Comparison of ENCODE assay signal across 14 mouse cellular contexts in genomic region chr7:74361677-74362076, GRCm38 (mm10).
"Had no signal": no experiment of that assay in that cellular context is flagged by ENCODE, and none has a peak within 500 bp of the region (broad histone marks: within the 10 kb centered on the region; RNA-seq: fewer than 3 reads in every experiment).

No protein-coding gene starts in this region.

- H3K27me3 ChIP-seq: liver, embryonic 15.5 days; neural tube, embryonic 15.5 days had no signal

- H3K9ac ChIP-seq: liver, embryonic 15.5 days; neural tube, embryonic 15.5 days had no signal

- H3K9me3 ChIP-seq: limb, embryonic 10.5 days; liver, embryonic 15.5 days; neural tube, embryonic 15.5 days had no signal

- H3K27ac ChIP-seq: hindbrain, postnatal 0 days; left cerebral cortex, adult 2 months; limb, embryonic 10.5 days; liver, embryonic 15.5 days; macrophage; neural tube, embryonic 15.5 days had no signal

- ATAC-seq: hindbrain, postnatal 0 days had no signal

- H3K36me3 ChIP-seq: limb, embryonic 10.5 days; liver, embryonic 15.5 days; neural tube, embryonic 15.5 days had no signal

- H3K4me2 ChIP-seq: liver, embryonic 11.5 days; liver, embryonic 15.5 days; neural tube, embryonic 15.5 days had no signal

- H3K4me3 ChIP-seq: left cerebral cortex, adult 2 months; limb, embryonic 10.5 days; liver, embryonic 15.5 days; myocyte; neural tube, embryonic 15.5 days had no signal

- H3K4me1 ChIP-seq: limb, embryonic 10.5 days; liver, embryonic 15.5 days; neural tube, embryonic 15.5 days had no signal

- DNase-seq: kidney, adult 8-10 months; kidney, postnatal 25 days; midbrain, embryonic 14.5 days; right cerebral cortex, adult 18-20 months; right cerebral cortex, postnatal 25 days; thymus, postnatal 36 days had no signal
